Mouse (Mus musculus): ENCODE data around the gene Nos1ap. TPM values are rescaled to one million over a fixed set of nuclear protein-coding genes. Genes with fewer than 3 reads are reported as not detected.

Nos1ap gene
- 5.2 and 6.3 TPM in 2 replicates for polyA plus RNA-seq (2015; fragmentation: Nextera tagmentation; extraction: Ambion mirVana)

DNA sequence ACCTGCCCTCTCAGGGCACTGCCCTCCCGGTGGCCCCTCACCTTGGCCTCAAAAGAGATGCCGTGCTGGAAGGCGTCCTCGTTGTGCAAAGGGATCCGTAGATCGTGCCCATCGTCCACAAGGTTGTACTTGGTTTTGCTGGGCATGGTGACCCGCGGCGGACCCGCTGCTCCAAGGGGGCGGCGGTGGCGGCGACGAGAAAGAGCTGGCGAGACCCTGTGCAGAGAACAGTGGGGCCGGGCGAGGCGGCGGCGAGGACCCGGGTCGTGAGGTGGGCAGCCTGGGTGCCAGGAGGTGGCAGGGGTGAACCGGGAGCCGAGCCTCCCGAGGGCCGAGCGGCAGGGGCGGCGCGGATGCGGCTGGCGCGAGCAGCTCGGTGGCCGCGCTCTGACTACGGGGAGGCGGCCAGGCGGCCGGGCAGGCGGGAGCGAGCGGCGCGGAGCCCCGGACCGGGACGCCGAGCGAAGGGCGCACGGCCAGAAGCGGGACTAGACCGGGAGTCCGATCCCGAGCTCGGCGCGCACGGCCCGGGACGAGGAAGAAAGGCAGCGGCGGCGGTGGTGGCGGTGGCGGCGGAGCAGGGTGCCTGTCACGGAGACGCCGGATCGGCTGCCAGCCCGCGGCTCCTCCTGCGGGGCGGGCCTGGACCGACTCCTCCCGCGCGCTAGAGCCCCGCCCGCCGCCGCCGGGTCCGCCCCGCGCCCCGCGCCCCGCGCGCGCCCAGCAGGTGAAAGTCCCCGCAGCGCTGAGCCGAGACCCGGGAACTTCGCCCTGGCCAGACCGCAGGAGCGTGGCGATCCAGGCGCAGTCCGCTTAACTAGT, at the start of gene Nos1ap:
Gene Nos1ap, minus strand, starts transcription at position 643 of the 822 bp plus-strand sequence.
- WGBS (ENCODE audit: insufficient replicate concordance) = under 1% methylated on average over 73 of the region's 106 CpGs
- H3K4me1 ChIP-seq (ENCODE audit: control insufficient read depth, low read depth, low read length) = peaks cover 8% of the 10 kb centered on the region
- no peaks in the 10 kb centered on the region for H3K9me3 ChIP-seq (replicated peaks; ENCODE audit: control insufficient read depth, low read length)
- H3K9ac ChIP-seq (ENCODE audit: low read depth, low read length) = peak within 1 kb of the TSS; percentile 92
- peak within 1 kb of the TSS; percentile 86 for H3K4me3 ChIP-seq (ENCODE audit: low read depth, low read length)
- peak; percentile 98 for ATAC-seq (ENCODE audit: low read depth)
- peaks cover 22% of the 10 kb centered on the region for H3K27me3 ChIP-seq (ENCODE audit: control insufficient read depth, insufficient read depth, low read depth, low read length)
- H3K4me2 ChIP-seq (ENCODE audit: low read depth, low read length) = peak within 1 kb of the TSS; percentile 96
- H3K36me3 ChIP-seq (ENCODE audit: control insufficient read depth, insufficient read depth) = peaks cover 3% of the 10 kb centered on the region; the same call in 1 of the 2 replicates
- peak within 1 kb of the TSS; percentile 77 for H3K27ac ChIP-seq (ENCODE audit: low read length)

DNA sequence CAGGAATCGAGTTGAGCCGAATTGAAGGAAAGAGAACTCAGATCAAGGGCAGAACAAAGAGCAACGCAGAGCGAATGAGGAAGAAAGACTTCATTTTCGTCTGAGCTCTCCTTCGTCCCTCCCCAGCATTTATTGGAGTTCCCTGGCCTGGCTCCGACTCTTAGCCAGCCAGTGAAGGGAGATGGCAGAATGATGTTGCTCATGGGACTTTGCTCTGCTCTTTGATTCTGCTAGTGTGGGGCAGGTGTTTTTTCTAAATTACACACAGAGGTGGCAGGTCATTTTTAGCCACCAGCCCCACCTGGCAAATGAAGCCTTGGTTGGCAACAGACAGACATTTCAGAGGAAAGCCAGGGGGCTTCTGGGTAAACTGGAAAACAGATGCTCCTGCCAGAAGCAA, 49.3 kb upstream of the Nos1ap start:
- H3K9ac ChIP-seq (ENCODE audit: low read depth, low read length) = no peak overlapping the region
- H3K4me2 ChIP-seq (ENCODE audit: low read depth, low read length) = no peak overlapping the region
- H3K9me3 ChIP-seq (replicated peaks; ENCODE audit: control insufficient read depth, low read length) = no peaks in the 10 kb centered on the region
- H3K27ac ChIP-seq (ENCODE audit: low read length) = no peak overlapping the region
- H3K27me3 ChIP-seq (ENCODE audit: control insufficient read depth, insufficient read depth, low read depth, low read length) = peaks cover 9% of the 10 kb centered on the region
- no peak overlapping the region for H3K4me3 ChIP-seq (ENCODE audit: low read depth, low read length)
- WGBS (ENCODE audit: insufficient replicate concordance) = 58% methylated on average over 7 of the region's 7 CpGs
- ATAC-seq (ENCODE audit: low read depth) = no peak
- H3K4me1 ChIP-seq (ENCODE audit: control insufficient read depth, low read depth, low read length) = no peaks in the 10 kb centered on the region
- no peaks in the 10 kb centered on the region for H3K36me3 ChIP-seq (ENCODE audit: control insufficient read depth, insufficient read depth)

DNA sequence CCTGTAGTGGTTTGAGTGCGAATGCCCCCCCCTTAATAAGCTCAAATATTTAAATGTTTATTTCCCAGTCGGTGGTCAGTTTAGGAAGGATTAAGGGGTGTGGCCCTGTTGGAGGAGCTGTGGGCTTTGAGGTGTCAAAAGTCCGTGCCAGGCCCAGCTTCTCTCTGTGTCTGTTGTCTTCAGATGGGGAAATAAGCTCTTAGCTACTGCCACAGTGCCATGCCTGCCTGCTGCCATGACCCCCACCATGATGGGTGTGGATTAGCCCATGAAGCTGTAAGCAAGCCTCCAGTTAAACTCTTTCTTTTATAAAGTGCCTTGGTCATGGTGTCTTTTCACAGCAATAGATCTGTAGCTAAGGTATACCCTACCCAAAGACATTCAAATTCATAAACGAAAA, 43.2 kb upstream of the Nos1ap start:
- H3K4me2 ChIP-seq (ENCODE audit: low read depth, low read length) = no peak overlapping the region
- peaks cover 7% of the 10 kb centered on the region for H3K4me1 ChIP-seq (ENCODE audit: control insufficient read depth, low read depth, low read length)
- no peaks in the 10 kb centered on the region for H3K36me3 ChIP-seq (ENCODE audit: control insufficient read depth, insufficient read depth)
- ATAC-seq (ENCODE audit: low read depth) = 0 out of 2 replicates have a peak, but pooled peaks have one; percentile 8
- H3K9ac ChIP-seq (ENCODE audit: low read depth, low read length) = no peak overlapping the region
- no peak overlapping the region for H3K4me3 ChIP-seq (ENCODE audit: low read depth, low read length)
- no peak overlapping the region for H3K27ac ChIP-seq (ENCODE audit: low read length)
- WGBS (ENCODE audit: insufficient replicate concordance) = 49% methylated on average over 4 of the region's 4 CpGs
- H3K27me3 ChIP-seq (ENCODE audit: control insufficient read depth, insufficient read depth, low read depth, low read length) = no peaks in the 10 kb centered on the region
- no peaks in the 10 kb centered on the region for H3K9me3 ChIP-seq (replicated peaks; ENCODE audit: control insufficient read depth, low read length)

DNA sequence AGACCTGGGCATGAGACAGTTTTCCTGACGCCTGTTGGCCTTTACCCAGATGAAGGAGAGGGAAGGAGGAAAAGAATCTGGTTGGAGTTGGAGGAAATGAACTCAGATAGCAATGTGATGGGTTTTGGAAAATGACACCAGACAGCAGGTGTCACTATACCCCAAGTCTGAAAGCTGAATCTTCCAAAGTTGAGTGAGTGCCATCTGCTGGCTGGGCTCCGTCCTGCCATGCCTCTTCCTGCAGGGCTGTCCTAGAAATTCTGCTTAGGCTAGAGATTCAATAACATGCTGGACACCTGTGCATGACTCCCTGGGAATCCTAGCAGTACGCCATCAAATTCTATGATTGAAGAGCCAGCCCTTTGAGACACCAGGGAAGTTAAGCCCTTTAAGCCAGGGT, 42.7 kb upstream of the Nos1ap start:
- WGBS (ENCODE audit: insufficient replicate concordance) = 7% methylated on average over 3 of the region's 3 CpGs
- no peaks in the 10 kb centered on the region for H3K27me3 ChIP-seq (ENCODE audit: control insufficient read depth, insufficient read depth, low read depth, low read length)
- no peaks in the 10 kb centered on the region for H3K36me3 ChIP-seq (ENCODE audit: control insufficient read depth, insufficient read depth)

DNA sequence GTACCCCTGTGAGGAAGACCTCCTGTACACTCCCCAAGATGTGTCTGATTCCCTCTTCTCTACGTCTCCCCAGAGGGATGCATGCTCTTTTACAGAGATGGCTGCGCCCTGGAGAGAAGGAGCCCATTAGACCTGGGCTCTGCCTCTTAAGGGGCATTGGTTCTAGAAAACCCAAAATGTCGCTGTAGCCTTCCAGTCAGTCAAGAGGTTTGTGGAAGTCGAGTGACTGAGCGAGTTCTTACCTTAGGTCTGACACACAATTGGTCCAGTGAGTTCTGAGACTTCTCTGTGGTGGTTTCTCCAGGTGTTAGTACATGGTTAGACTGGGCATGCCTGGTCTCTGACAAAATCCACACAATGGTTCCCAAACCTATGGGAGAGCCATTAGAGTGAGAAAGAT, 41.9 kb upstream of the Nos1ap start:
- H3K27ac ChIP-seq (ENCODE audit: low read length) = no peak overlapping the region
- H3K36me3 ChIP-seq (ENCODE audit: control insufficient read depth, insufficient read depth) = no peaks in the 10 kb centered on the region
- 74% methylated on average over 5 of the region's 5 CpGs for WGBS (ENCODE audit: insufficient replicate concordance)
- H3K4me1 ChIP-seq (ENCODE audit: control insufficient read depth, low read depth, low read length) = peaks cover 7% of the 10 kb centered on the region
- H3K9me3 ChIP-seq (replicated peaks; ENCODE audit: control insufficient read depth, low read length) = no peaks in the 10 kb centered on the region
- ATAC-seq (ENCODE audit: low read depth) = no peak
- H3K9ac ChIP-seq (ENCODE audit: low read depth, low read length) = no peak overlapping the region
- H3K27me3 ChIP-seq (ENCODE audit: control insufficient read depth, insufficient read depth, low read depth, low read length) = no peaks in the 10 kb centered on the region
- H3K4me3 ChIP-seq (ENCODE audit: low read depth, low read length) = no peak overlapping the region
- no peak overlapping the region for H3K4me2 ChIP-seq (ENCODE audit: low read depth, low read length)

More for the DNA sequence above, 42.7 kb upstream of the Nos1ap start:
- H3K4me2 ChIP-seq (ENCODE audit: low read depth, low read length) = no peak overlapping the region
- H3K27ac ChIP-seq (ENCODE audit: low read length) = no peak overlapping the region
- no peaks in the 10 kb centered on the region for H3K9me3 ChIP-seq (replicated peaks; ENCODE audit: control insufficient read depth, low read length)
- peaks cover 7% of the 10 kb centered on the region for H3K4me1 ChIP-seq (ENCODE audit: control insufficient read depth, low read depth, low read length)
- H3K4me3 ChIP-seq (ENCODE audit: low read depth, low read length) = no peak overlapping the region
- no peak overlapping the region for H3K9ac ChIP-seq (ENCODE audit: low read depth, low read length)
- ATAC-seq (ENCODE audit: low read depth) = peak; percentile 66

DNA sequence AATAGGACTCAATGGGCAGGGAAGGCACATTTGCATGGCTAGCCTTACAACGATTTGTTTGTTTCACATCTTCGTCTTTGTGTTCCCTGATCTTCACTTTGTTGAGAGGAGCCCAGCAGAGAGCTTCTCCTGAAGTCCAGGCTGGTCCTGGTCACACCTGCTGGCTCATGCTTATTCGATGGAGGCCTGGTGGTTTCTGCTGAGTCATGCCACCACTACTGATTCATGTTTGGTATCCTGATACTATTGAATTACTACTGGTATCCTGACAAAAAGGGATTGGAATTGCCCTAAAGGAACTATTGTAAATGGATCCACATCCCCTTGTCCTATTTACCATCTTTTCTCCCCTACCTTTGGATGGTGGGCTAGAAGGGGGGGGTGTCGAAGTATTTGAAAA, 40.8 kb upstream of the Nos1ap start:
- Histone ChIP-seq H3K4me3 (ENCODE audit: low read depth, low read length) (no peak overlapping the region), H3K36me3 (ENCODE audit: control insufficient read depth, insufficient read depth) (no peaks in the 10 kb centered on the region), H3K27me3 (ENCODE audit: control insufficient read depth, insufficient read depth, low read depth, low read length) (no peaks in the 10 kb centered on the region), H3K4me2 (ENCODE audit: low read depth, low read length) (no peak overlapping the region), H3K27ac (ENCODE audit: low read length) (no peak overlapping the region; the same call in 1 of the 2 replicates), H3K4me1 (ENCODE audit: control insufficient read depth, low read depth, low read length) (peaks cover 7% of the 10 kb centered on the region), H3K9me3 (replicated peaks; ENCODE audit: control insufficient read depth, low read length) (no peaks in the 10 kb centered on the region), H3K9ac (ENCODE audit: low read depth, low read length) (no peak overlapping the region)
- ATAC-seq (ENCODE audit: low read depth) = peak; percentile 84
- WGBS (ENCODE audit: insufficient replicate concordance) = 69% methylated on average over 4 of the region's 4 CpGs

DNA sequence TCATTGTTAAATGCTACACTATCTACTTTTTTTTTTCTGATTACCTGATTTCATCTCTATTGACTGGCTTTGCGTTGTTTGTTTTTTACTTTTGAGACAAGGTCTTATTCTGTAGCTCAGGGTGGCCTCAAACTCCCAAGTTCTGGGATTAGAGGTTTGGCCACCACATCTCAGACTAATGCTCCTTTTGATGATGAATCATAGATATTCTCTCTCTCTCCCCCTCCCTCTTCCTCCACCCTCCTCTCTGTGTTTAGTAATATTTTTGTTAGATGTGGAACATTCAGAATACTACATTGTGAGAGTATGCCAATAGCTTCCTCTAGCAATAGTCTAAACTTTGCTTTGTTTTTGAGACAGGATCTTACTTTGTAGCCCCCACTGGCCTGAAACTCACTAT, 33.8 kb upstream of the Nos1ap start:
- peaks cover 31% of the 10 kb centered on the region for H3K4me1 ChIP-seq (ENCODE audit: control insufficient read depth, low read depth, low read length)
- no peak overlapping the region for H3K4me3 ChIP-seq (ENCODE audit: low read depth, low read length)
- H3K27me3 ChIP-seq (ENCODE audit: control insufficient read depth, insufficient read depth, low read depth, low read length) = no peaks in the 10 kb centered on the region
- H3K4me2 ChIP-seq (ENCODE audit: low read depth, low read length) = peak overlapping the region; percentile 42
- 46% methylated on average over 1 of the region's 1 CpGs for WGBS (ENCODE audit: insufficient replicate concordance)
- H3K27ac ChIP-seq (ENCODE audit: low read length) = peak overlapping the region; percentile 97
- ATAC-seq (ENCODE audit: low read depth) = peak; percentile 44; the same call in 1 of the 2 replicates
- H3K36me3 ChIP-seq (ENCODE audit: control insufficient read depth, insufficient read depth) = no peaks in the 10 kb centered on the region
- peak overlapping the region; percentile 59 for H3K9ac ChIP-seq (ENCODE audit: low read depth, low read length)
- H3K9me3 ChIP-seq (replicated peaks; ENCODE audit: control insufficient read depth, low read length) = peaks cover 3% of the 10 kb centered on the region; the same call in 1 of the 2 replicates

DNA sequence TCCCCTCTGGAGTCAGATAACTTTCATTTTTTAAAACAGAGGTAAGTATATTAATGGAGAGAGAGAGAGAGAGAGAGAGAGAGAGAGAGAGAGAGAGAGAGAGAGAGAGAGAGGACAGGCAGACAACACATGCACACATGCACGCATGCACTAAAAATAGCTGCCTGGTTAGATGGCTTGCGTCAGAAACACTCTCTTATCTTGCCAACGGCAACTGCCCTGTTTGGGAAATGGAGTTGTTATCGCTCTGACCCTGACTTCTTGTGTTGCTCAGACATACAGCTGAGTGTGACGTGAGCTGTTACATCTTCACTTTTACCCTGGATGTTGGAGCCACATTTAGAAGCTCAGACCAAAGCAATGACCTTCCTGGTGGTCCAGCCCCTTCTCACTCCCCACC, 33.3 kb upstream of the Nos1ap start:
- peaks cover 3% of the 10 kb centered on the region; the same call in 1 of the 2 replicates for H3K9me3 ChIP-seq (replicated peaks; ENCODE audit: control insufficient read depth, low read length)
- no peaks in the 10 kb centered on the region for H3K36me3 ChIP-seq (ENCODE audit: control insufficient read depth, insufficient read depth)
- peaks cover 31% of the 10 kb centered on the region for H3K4me1 ChIP-seq (ENCODE audit: control insufficient read depth, low read depth, low read length)
- H3K9ac ChIP-seq (ENCODE audit: low read depth, low read length) = peak overlapping the region; percentile 59
- WGBS (ENCODE audit: insufficient replicate concordance) = 3% methylated on average over 5 of the region's 5 CpGs
- H3K4me2 ChIP-seq (ENCODE audit: low read depth, low read length) = peak overlapping the region; percentile 42
- ATAC-seq (ENCODE audit: low read depth) = peak; percentile 99
- peak overlapping the region; percentile 97 for H3K27ac ChIP-seq (ENCODE audit: low read length)
- no peaks in the 10 kb centered on the region for H3K27me3 ChIP-seq (ENCODE audit: control insufficient read depth, insufficient read depth, low read depth, low read length)
- no peak overlapping the region for H3K4me3 ChIP-seq (ENCODE audit: low read depth, low read length)

Measured in liver, embryonic 16.5 days (tissue).